13 mouse cellular contexts compared by ENCODE assay signal in genomic region chr15:38585610-38586009, GRCm38 (mm10).
A peak's percentile ranks its signal among the peaks of the same experiment; 100 is the strongest.
DNase-seq lines count a peak whose midpoint lies in the region; ATAC-seq and TF ChIP-seq lines count a peak whose summit lies in the region.
"Had no signal": no experiment of that assay in that cellular context is flagged by ENCODE, and none has a peak within 500 bp of the region (broad histone marks: within the 10 kb centered on the region; RNA-seq: fewer than 3 reads in every experiment).

No protein-coding gene starts in this region.

- H3K36me3 ChIP-seq in hindbrain, postnatal 0 days (ENCODE audit: insufficient read depth, low read length) = no peaks in the 10 kb centered on the region
- no peaks in the 10 kb centered on the region for H3K36me3 ChIP-seq in hindbrain, embryonic 10.5 days
- H3K36me3 ChIP-seq in stomach, embryonic 16.5 days (ENCODE audit: control insufficient read depth, insufficient read depth, low read length) = no peaks in the 10 kb centered on the region
- H3K36me3 ChIP-seq: embryonic facial prominence, embryonic 12.5 days; midbrain, embryonic 12.5 days had no signal

- H3K4me3 ChIP-seq in hindbrain, postnatal 0 days (ENCODE audit: low read length) = no peak overlapping the region
- H3K4me3 ChIP-seq in hindbrain, embryonic 10.5 days = no peak overlapping the region
- no peak overlapping the region for H3K4me3 ChIP-seq in stomach, embryonic 16.5 days (replicated peaks; ENCODE audit: low read length)
- H3K4me3 ChIP-seq: embryonic facial prominence, embryonic 12.5 days; heart, adult 2 months; midbrain, embryonic 12.5 days had no signal

- ATAC-seq in cerebellum, adult (ENCODE audit: insufficient number of reproducible peaks, low FRiP score, low TSS enrichment) = 0 out of 2 replicates have a peak, but pooled peaks have one; percentile 31
- peak; percentile 90 for ATAC-seq in hindbrain, postnatal 0 days
- 0 out of 2 replicates have a peak, but pooled peaks have one; percentile 12 for ATAC-seq in stomach, embryonic 16.5 days (ENCODE audit: insufficient read depth, low FRiP score)
- ATAC-seq in CD4-positive, CD25-positive, alpha-beta regulatory T cell, adult 4 months = no peak
- ATAC-seq: liver, postnatal 0 days had no signal

- peak overlapping the region; percentile 51; the same call in 1 of the 2 replicates for H3K27ac ChIP-seq in hindbrain, postnatal 0 days
- no peak overlapping the region; the same call in 1 of the 2 replicates for H3K27ac ChIP-seq in hindbrain, embryonic 10.5 days
- H3K27ac ChIP-seq in stomach, embryonic 16.5 days (ENCODE audit: low read length) = no peak overlapping the region
- H3K27ac ChIP-seq: embryonic facial prominence, embryonic 12.5 days; heart, adult 2 months; midbrain, embryonic 12.5 days had no signal

- WGBS in hindbrain, postnatal 0 days = 48% methylated on average over 4 of the region's 4 CpGs
- 84% methylated on average over 4 of the region's 4 CpGs for WGBS in hindbrain, embryonic 10.5 days
- 78% methylated on average over 4 of the region's 4 CpGs for WGBS in stomach, embryonic 16.5 days

- no peaks in the 10 kb centered on the region for H3K9me3 ChIP-seq in hindbrain, postnatal 0 days (ENCODE audit: low read length)
- H3K9me3 ChIP-seq in hindbrain, embryonic 10.5 days = no peaks in the 10 kb centered on the region
- no peaks in the 10 kb centered on the region for H3K9me3 ChIP-seq in stomach, embryonic 16.5 days (replicated peaks; ENCODE audit: control insufficient read depth, low read length)
- H3K9me3 ChIP-seq: embryonic facial prominence, embryonic 12.5 days; midbrain, embryonic 12.5 days had no signal

- TF ChIP-seq CTCF in hindbrain, postnatal 0 days (IDR thresholded peaks at IDR 0.05; ENCODE audit: low read depth) = no peak

- no peak overlapping the region for H3K9ac ChIP-seq in hindbrain, postnatal 0 days (replicated peaks; ENCODE audit: low read length)
- no peak overlapping the region for H3K9ac ChIP-seq in stomach, embryonic 16.5 days (ENCODE audit: low read length)
- H3K9ac ChIP-seq: embryonic facial prominence, embryonic 12.5 days; liver, postnatal 0 days; midbrain, embryonic 12.5 days had no signal

- H3K4me2 ChIP-seq in hindbrain, postnatal 0 days (ENCODE audit: low read depth, low read length) = no peak overlapping the region
- no peak overlapping the region for H3K4me2 ChIP-seq in stomach, embryonic 16.5 days (ENCODE audit: low read depth, low read length)
- H3K4me2 ChIP-seq: embryonic facial prominence, embryonic 12.5 days; midbrain, embryonic 12.5 days had no signal

- DNase-seq in cerebellum, adult 11 months = no peak
- peak; percentile 65 for DNase-seq in hindbrain, postnatal 0 days (ENCODE audit: low spot score)
- DNase-seq in hindbrain, embryonic 10.5 days (ENCODE audit: low spot score) = no peak
- peak; percentile 69 to 76 for DNase-seq in layer of hippocampus, postnatal 36 days
- DNase-seq in kidney, adult 8-10 months = no peak
- DNase-seq: heart, adult 2 months; kidney, postnatal 14 days; liver, postnatal 0 days had no signal

- no peaks in the 10 kb centered on the region for H3K4me1 ChIP-seq in hindbrain, postnatal 0 days (ENCODE audit: insufficient read depth, low read length)
- H3K4me1 ChIP-seq in hindbrain, embryonic 10.5 days (replicated peaks) = peaks cover 3% of the 10 kb centered on the region; the same call in 1 of the 2 replicates
- no peaks in the 10 kb centered on the region; the same call in 1 of the 2 replicates for H3K4me1 ChIP-seq in stomach, embryonic 16.5 days (ENCODE audit: control insufficient read depth, insufficient read depth, low read length)
- H3K4me1 ChIP-seq: embryonic facial prominence, embryonic 12.5 days had no signal

- no peaks in the 10 kb centered on the region for H3K27me3 ChIP-seq in hindbrain, postnatal 0 days (ENCODE audit: insufficient read depth, low read length)
- H3K27me3 ChIP-seq in hindbrain, embryonic 10.5 days (ENCODE audit: insufficient read depth, poor library complexity, severe bottlenecking) = no peaks in the 10 kb centered on the region
- H3K27me3 ChIP-seq in stomach, embryonic 16.5 days (ENCODE audit: control insufficient read depth, insufficient read depth, low read length) = no peaks in the 10 kb centered on the region
- H3K27me3 ChIP-seq: embryonic facial prominence, embryonic 12.5 days; midbrain, embryonic 12.5 days had no signal

Comparison
In these comparisons a context has a peak if more than half of its experiments do, and no peak if none do; other contexts are left out.
1. DNase-seq: peak in hindbrain, postnatal 0 days (single experiment) and layer of hippocampus, postnatal 36 days (2 of 2); none in cerebellum, adult 11 months (single experiment), hindbrain, embryonic 10.5 days (single experiment) and kidney, adult 8-10 months (0 of 2).